Mouse (Mus musculus) thymus, postnatal 36 days (tissue): Measurements from ENCODE around the gene Acsm2.

Experiments used
- DNase-seq, 2 experiments: peaks; one replicate each; pipeline ENCODE4 v3.0.0; 2022; ENCODE audit warnings: mixed read lengths in 2 of 2

Gene Acsm2

GRCm38 (mm10) chr7:119594530-119595107, 40.5 kb downstream of the Acsm2 start:
- DNase-seq: no peak

- DNase-seq: no peak
Measured at GRCm38 (mm10) chr7:119595306-119595705, 41.2 kb downstream of the Acsm2 start.

GRCm38 (mm10) chr7:119596536-119596935, 42.4 kb downstream of the Acsm2 start:
- DNase-seq: no peak

GRCm38 (mm10) chr7:119601195-119601953, 47.2 kb downstream of the Acsm2 start:
- DNase-seq: no peak

- DNase-seq: no peak
Measured at GRCm38 (mm10) chr7:119601954-119602317, 47.8 kb downstream of the Acsm2 start.

GRCm38 (mm10) chr7:119604903-119605483, 50.9 kb downstream of the Acsm2 start:
- no peak for DNase-seq

- DNase-seq: no peak
Measured at GRCm38 (mm10) chr7:119605926-119606663, 52.0 kb downstream of the Acsm2 start.

GRCm38 (mm10) chr7:119606664-119607076, 52.5 kb downstream of the Acsm2 start, which contains the start of gene Acsm1:
Gene Acsm1, plus strand, starts transcription at chr7:119607026.
- DNase-seq: no peak

- DNase-seq: no peak
Measured at GRCm38 (mm10) chr7:119607796-119608515, 53.8 kb downstream of the Acsm2 start.

GRCm38 (mm10) chr7:119616531-119616930, 62.4 kb downstream of the Acsm2 start:
- DNase-seq: no peak

GRCm38 (mm10) chr7:119617593-119617992, 63.5 kb downstream of the Acsm2 start:
- no peak for DNase-seq

- DNase-seq: no peak
Measured at GRCm38 (mm10) chr7:119618209-119618935, 64.2 kb downstream of the Acsm2 start.

GRCm38 (mm10) chr7:119620157-119620556, 66.0 kb downstream of the Acsm2 start:
- DNase-seq: no peak

- no peak for DNase-seq
Measured at GRCm38 (mm10) chr7:119638773-119639172, 84.6 kb downstream of the Acsm2 start.

- no peak for DNase-seq
Measured at GRCm38 (mm10) chr7:119642307-119642706, 88.2 kb downstream of the Acsm2 start.
